Mouse (Mus musculus) liver, postnatal 0 days (tissue): Measurements from ENCODE around the gene Pde1c.
A peak's percentile ranks its signal among the peaks of the same experiment; 100 is the strongest.

Experiments used
- CTCF ChIP-seq: sonication (generic); IDR thresholded peaks from 2 replicates; pipeline ENCODE4 v1.5.1; 2016; ENCODE audit warnings: antibody characterized with exemption, low read depth
- EP300 ChIP-seq: IDR thresholded peaks from 2 replicates; pipeline ENCODE4 v1.6.1; 2016; ENCODE audit warnings: antibody characterized with exemption, low read depth, mild to moderate bottlenecking

GRCm38 (mm10) chr6:56608277-56608676 is 39.4 kb upstream of the Pde1c start:
- TF ChIP-seq EP300 (no peak), CTCF (peak; percentile 89)
